Mouse (Mus musculus) v-Abl transformed pro-B cells (cell line): ENCODE results near the gene Art3.

ENCODE experiments used
- in situ Hi-C, 2 experiments: fragments of 400-800 bp; cut with MboI; formaldehyde crosslinking; loops; one replicate each; pipeline ENCODE4 v1.15.1; 2025; ENCODE audit not compliant: unreplicated experiment in 2 of 2

Gene Art3

GRCm38 (mm10) chr5:92458726-92459125 is 127.1 kb downstream of the Art3 start:
- in situ Hi-C loops: no loop called here

GRCm38 (mm10) chr5:92461321-92461720 is 129.7 kb downstream of the Art3 start:
- in situ Hi-C loops: loop anchor here (5.0 to 10.0 kb wide), 5 partner anchors 91 to 493 kb away; no protein-coding TSS in a partner anchor
